Mouse (Mus musculus): ENCODE measurements around the gene 4922502D21Rik. TPM values are rescaled to one million over a fixed set of nuclear protein-coding genes. Genes with fewer than 3 reads are reported as not detected.
"Not testable (repeated sequence)": the region's sequence is repeated elsewhere in the genome, so short reads cannot be mapped to it uniquely, and the experiment has no call there.

Gene 4922502D21Rik
- polyA plus RNA-seq, 1 experiment from 2014 or later, result not detected

DNA sequence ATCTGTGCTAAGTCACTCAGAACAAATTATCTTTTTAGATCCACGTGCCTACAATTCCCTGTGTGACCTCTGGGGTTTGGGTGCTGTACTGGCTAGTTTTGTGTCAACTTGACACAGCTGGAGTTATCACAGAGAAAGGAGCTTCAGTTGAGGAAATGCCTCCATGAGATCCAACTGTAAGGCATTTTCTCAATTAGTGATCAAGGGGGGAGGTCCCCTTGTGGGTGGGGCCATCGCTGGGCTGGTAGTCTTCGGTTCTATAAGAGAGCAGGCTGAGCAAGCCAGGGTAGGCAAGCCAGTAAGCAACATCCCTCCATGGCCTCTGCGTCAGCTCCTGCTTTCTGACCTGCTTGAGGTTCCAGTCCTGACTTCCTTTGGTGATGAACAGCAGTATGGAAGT lies 10.8 kb upstream of the 4922502D21Rik start, which contains the start of gene Clec12a:
Gene Clec12a, plus strand, starts transcription at position 301 of the 400 bp plus-strand sequence.
- H3K9me3 ChIP-seq (replicated peaks); H3K4me3 ChIP-seq; H3K36me3 ChIP-seq; H3K4me1 ChIP-seq; ATAC-seq; H3K27ac ChIP-seq; H3K4me2 ChIP-seq; H3K27me3 ChIP-seq (replicated peaks); H3K9ac ChIP-seq: not testable (repeated sequence)
- WGBS (ENCODE audit: insufficient replicate concordance), result 61% methylated on average over 4 of the region's 4 CpGs

GRCm38 (mm10) chr6:129337751-129338150 lies 6.2 kb upstream of the 4922502D21Rik start:
- Histone ChIP-seq H3K36me3 (no peaks in the 10 kb centered on the region), H3K4me2 (no peak overlapping the region), H3K9ac (no peak overlapping the region), H3K4me1 (no peaks in the 10 kb centered on the region), H3K27me3 (replicated peaks) (no peaks in the 10 kb centered on the region), H3K27ac (no peak overlapping the region), H3K4me3 (no peak overlapping the region), H3K9me3 (replicated peaks) (no peaks in the 10 kb centered on the region)
- 50% methylated on average over 1 of the region's 1 CpGs for WGBS (ENCODE audit: insufficient replicate concordance)
- no peak for ATAC-seq

- Histone ChIP-seq H3K36me3 (no peaks in the 10 kb centered on the region), H3K27me3 (replicated peaks) (no peaks in the 10 kb centered on the region), H3K9ac (no peak overlapping the region), H3K4me3 (no peak overlapping the region), H3K27ac (no peak overlapping the region), H3K9me3 (replicated peaks) (no peaks in the 10 kb centered on the region), H3K4me2 (0 out of 2 replicates have a peak overlapping the region, but pooled peaks have one; percentile 16), H3K4me1 (no peaks in the 10 kb centered on the region)
- 15% methylated on average over 11 of the region's 11 CpGs for WGBS (ENCODE audit: insufficient replicate concordance)
- peak; percentile 63 for ATAC-seq
These were observed 2.1 kb upstream of the 4922502D21Rik start for GRCm38 (mm10) chr6:129333674-129334078.

DNA sequence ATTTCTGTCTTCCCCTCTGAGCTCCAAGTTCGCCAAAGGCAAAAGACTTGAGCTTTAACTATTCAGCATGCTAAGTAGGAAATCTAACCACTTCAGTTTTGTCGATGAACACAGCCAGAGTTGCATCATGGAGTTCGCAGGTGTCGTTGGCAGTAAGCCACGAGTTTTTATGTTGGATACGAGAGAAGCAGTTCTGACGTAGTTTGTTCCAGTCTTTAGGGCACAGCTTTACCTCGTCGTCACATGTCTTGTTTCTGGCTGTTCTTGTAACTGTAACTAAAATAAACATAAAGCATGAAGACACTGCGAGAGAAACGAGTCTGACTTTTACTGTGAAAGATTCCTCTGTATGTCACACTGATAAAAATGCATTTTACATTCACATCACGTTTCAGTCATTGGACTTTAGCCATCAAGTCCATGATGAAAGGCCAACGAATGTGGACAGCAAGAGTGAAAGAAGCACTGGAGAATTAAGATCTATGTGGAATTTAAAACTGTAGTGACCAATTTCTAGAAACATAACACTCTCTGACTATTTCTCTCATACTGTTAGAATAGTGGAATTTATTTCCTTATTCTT lies 4.9 kb downstream of the 4922502D21Rik start:
- 65% methylated on average over 13 of the region's 13 CpGs for WGBS (ENCODE audit: insufficient replicate concordance)
- Histone ChIP-seq H3K9ac (no peak overlapping the region), H3K9me3 (replicated peaks) (no peaks in the 10 kb centered on the region), H3K4me1 (no peaks in the 10 kb centered on the region), H3K36me3 (no peaks in the 10 kb centered on the region), H3K27me3 (replicated peaks) (no peaks in the 10 kb centered on the region), H3K4me2 (no peak overlapping the region), H3K27ac (no peak overlapping the region), H3K4me3 (no peak overlapping the region)
- ATAC-seq, result no peak

DNA sequence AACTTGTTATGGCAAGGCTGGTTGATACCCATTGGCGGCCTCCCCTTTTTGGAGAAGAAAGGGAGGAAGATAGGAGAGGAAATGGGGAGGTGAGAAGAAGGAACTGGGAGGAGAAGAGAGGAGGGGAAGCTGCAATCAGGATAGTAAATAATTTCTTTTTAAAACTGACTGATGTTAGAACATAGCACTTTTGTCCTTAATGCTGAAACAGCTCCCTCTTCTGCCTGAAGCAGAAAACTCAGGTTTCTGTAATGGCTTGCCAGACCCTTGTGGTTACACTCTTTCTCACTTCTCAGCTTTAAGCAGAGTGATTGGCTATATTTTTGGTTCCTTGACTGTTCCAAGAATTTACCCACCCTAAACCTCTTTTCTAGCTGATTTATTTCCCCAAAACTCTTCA lies 5.6 kb downstream of the 4922502D21Rik start:
- H3K4me2 ChIP-seq, result no peak overlapping the region
- H3K9ac ChIP-seq, result no peak overlapping the region
- H3K4me1 ChIP-seq, result no peaks in the 10 kb centered on the region
- H3K4me3 ChIP-seq, result no peak overlapping the region
- H3K27ac ChIP-seq, result no peak overlapping the region
- H3K9me3 ChIP-seq (replicated peaks), result no peaks in the 10 kb centered on the region
- 53% methylated on average over 1 of the region's 1 CpGs for WGBS (ENCODE audit: insufficient replicate concordance)
- no peaks in the 10 kb centered on the region for H3K36me3 ChIP-seq
- ATAC-seq, result no peak
- H3K27me3 ChIP-seq (replicated peaks), result no peaks in the 10 kb centered on the region

DNA sequence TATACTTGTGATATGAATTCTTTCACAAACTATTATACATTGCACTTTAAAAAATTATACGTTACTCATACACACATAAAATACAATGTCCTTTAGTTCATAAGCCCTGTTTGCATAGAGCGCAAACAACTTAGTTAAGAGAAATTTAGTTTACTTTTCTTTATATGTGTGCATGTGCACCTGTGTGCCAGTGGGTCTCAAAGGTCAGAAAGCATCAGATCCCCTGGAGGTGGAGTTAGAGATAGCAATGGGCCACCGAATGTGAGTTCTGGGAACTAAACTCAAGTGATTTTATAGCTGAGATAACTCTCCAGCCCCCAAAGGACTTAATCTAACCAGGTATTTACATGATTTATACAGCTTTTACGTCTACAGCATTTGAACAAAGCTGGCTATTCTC lies 12.3 kb downstream of the 4922502D21Rik start:
- no peak overlapping the region for H3K4me2 ChIP-seq
- WGBS (ENCODE audit: insufficient replicate concordance), result 66% methylated on average over 4 of the region's 4 CpGs
- no peak for ATAC-seq

DNA sequence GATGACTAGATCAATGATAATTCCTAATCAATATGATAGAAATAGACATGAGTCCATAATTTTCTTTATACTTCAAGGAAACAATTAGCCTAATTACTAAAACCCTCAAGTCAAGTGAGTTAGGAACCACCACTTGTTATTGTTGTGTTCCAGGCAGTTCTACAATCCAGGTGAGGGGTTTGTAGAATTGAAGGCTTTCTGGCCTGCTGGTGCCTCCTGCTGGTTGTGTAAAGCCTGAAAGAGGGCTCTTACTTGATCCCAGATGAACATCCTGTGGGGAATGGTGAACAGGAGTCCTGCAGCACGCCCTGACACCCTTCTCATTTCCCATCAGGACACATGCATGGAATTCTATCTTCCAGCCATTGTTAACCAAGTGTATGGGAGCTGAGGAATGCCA lies 13.2 kb downstream of the 4922502D21Rik start:
- no peak overlapping the region for H3K4me3 ChIP-seq
- no peaks in the 10 kb centered on the region for H3K36me3 ChIP-seq
- H3K9me3 ChIP-seq (replicated peaks), result no peaks in the 10 kb centered on the region
- H3K4me2 ChIP-seq, result no peak overlapping the region
- H3K27me3 ChIP-seq (replicated peaks), result no peaks in the 10 kb centered on the region
- WGBS (ENCODE audit: insufficient replicate concordance), result 24% methylated on average over 1 of the region's 1 CpGs
- H3K27ac ChIP-seq, result no peak overlapping the region
- H3K9ac ChIP-seq, result no peak overlapping the region
- no peak for ATAC-seq
- no peaks in the 10 kb centered on the region for H3K4me1 ChIP-seq

More for the DNA sequence above, 12.3 kb downstream of the 4922502D21Rik start:
- Histone ChIP-seq H3K36me3 (no peaks in the 10 kb centered on the region), H3K27me3 (replicated peaks) (no peaks in the 10 kb centered on the region), H3K4me1 (no peaks in the 10 kb centered on the region), H3K4me3 (no peak overlapping the region), H3K9ac (no peak overlapping the region), H3K9me3 (replicated peaks) (no peaks in the 10 kb centered on the region), H3K27ac (no peak overlapping the region)

DNA sequence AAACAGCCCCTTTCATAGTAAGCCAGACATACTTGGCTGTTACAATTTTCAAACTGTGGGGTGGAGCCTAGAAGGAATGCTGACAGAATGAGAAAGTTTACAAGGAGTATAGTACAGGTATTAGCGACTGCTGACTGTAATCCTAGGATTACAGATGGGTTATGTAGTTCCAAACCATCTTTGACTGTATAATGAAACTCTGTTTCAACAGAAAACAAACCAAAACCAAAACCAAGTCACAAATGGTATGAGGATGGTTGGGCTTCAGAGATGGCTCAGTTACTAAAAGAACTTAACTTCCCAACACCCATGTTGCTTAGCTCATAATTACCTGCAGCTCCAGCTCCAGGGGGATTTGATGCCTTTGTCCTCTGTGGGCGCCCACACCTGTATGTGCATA lies 15.1 kb downstream of the 4922502D21Rik start:
- no peaks in the 10 kb centered on the region for H3K36me3 ChIP-seq
- H3K27ac ChIP-seq, result 0 out of 2 replicates have a peak overlapping the region, but pooled peaks have one; percentile 10
- H3K4me3 ChIP-seq, result no peak overlapping the region
- no peaks in the 10 kb centered on the region for H3K9me3 ChIP-seq (replicated peaks)
- no peaks in the 10 kb centered on the region for H3K4me1 ChIP-seq
- 58% methylated on average over 2 of the region's 2 CpGs for WGBS (ENCODE audit: insufficient replicate concordance)
- no peak overlapping the region for H3K9ac ChIP-seq
- no peak overlapping the region for H3K4me2 ChIP-seq
- no peaks in the 10 kb centered on the region for H3K27me3 ChIP-seq (replicated peaks)
- ATAC-seq, result no peak

- no peak overlapping the region for H3K4me3 ChIP-seq
- H3K9me3 ChIP-seq (replicated peaks), result no peaks in the 10 kb centered on the region
- WGBS (ENCODE audit: insufficient replicate concordance), result 22% methylated on average over 1 of the region's 1 CpGs
- no peaks in the 10 kb centered on the region for H3K36me3 ChIP-seq
- no peak overlapping the region for H3K4me2 ChIP-seq
- no peaks in the 10 kb centered on the region for H3K27me3 ChIP-seq (replicated peaks)
- no peaks in the 10 kb centered on the region for H3K4me1 ChIP-seq
- no peak overlapping the region for H3K9ac ChIP-seq
- no peak for ATAC-seq
- H3K27ac ChIP-seq, result no peak overlapping the region
These were observed 15.9 kb downstream of the 4922502D21Rik start for GRCm38 (mm10) chr6:129315698-129316097.

DNA sequence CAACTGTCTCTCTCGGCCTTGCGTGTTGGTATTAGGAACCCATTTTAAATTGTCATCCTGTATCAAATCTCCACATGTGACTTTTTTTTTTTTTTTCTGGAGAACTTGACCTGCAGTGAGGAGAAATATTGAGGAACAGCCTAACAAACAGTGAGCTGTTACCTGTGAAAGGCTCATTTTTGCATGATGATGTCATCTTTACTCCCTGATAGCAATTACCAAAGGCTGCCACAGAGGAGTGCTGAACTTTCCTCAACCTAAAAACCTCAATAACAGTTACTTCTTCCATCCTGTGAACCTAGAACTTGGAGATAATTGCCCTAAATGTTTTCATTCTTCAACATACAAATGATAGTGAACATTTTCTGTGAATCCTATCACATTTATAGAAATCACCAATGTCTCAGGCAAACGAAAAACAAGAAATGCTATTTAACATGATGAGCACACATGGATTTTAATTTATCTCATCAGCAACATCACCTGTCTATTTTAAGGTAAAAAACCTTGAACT lies 16.9 kb downstream of the 4922502D21Rik start:
- Histone ChIP-seq H3K4me2 (no peak overlapping the region), H3K27me3 (replicated peaks) (no peaks in the 10 kb centered on the region), H3K27ac (no peak overlapping the region), H3K9ac (no peak overlapping the region), H3K36me3 (no peaks in the 10 kb centered on the region), H3K4me3 (no peak overlapping the region), H3K9me3 (replicated peaks) (no peaks in the 10 kb centered on the region), H3K4me1 (no peaks in the 10 kb centered on the region)
- 69% methylated on average over 3 of the region's 3 CpGs for WGBS (ENCODE audit: insufficient replicate concordance)
- no peak for ATAC-seq

- no peaks in the 10 kb centered on the region for H3K9me3 ChIP-seq (replicated peaks)
- no peak for ATAC-seq
- H3K4me1 ChIP-seq, result no peaks in the 10 kb centered on the region
- H3K4me2 ChIP-seq, result no peak overlapping the region
- H3K36me3 ChIP-seq, result no peaks in the 10 kb centered on the region
- no peaks in the 10 kb centered on the region for H3K27me3 ChIP-seq (replicated peaks)
- no peak overlapping the region for H3K27ac ChIP-seq
- H3K4me3 ChIP-seq, result no peak overlapping the region
- 67% methylated on average over 3 of the region's 3 CpGs for WGBS (ENCODE audit: insufficient replicate concordance)
- no peak overlapping the region for H3K9ac ChIP-seq
These were observed 19.1 kb downstream of the 4922502D21Rik start for GRCm38 (mm10) chr6:129312499-129312898.

DNA sequence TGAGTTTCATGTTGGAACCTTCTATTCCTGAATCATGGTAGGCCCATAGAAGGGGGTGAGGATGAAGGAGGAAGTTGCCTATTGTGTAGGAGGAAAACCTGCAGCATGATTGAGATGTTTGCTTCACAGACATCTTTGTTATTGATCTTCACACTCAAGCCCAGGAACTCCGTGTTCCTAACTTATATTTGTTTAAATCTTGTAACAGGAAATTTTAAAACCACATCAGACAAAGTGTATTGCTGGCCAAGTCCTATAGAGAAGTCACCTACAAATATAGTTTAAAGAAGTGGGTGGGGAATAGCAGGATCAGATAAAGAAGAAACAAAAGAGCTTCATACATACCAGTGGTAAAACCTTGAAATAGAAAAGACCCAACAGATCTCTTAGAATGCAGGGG lies 27.4 kb downstream of the 4922502D21Rik start:
- Histone ChIP-seq H3K4me2 (no peak overlapping the region), H3K4me1 (no peaks in the 10 kb centered on the region), H3K27ac (no peak overlapping the region), H3K9me3 (replicated peaks) (no peaks in the 10 kb centered on the region), H3K4me3 (no peak overlapping the region), H3K36me3 (no peaks in the 10 kb centered on the region), H3K27me3 (replicated peaks) (no peaks in the 10 kb centered on the region), H3K9ac (no peak overlapping the region)
- 48% methylated on average over 1 of the region's 1 CpGs for WGBS (ENCODE audit: insufficient replicate concordance)
- no peak for ATAC-seq

DNA sequence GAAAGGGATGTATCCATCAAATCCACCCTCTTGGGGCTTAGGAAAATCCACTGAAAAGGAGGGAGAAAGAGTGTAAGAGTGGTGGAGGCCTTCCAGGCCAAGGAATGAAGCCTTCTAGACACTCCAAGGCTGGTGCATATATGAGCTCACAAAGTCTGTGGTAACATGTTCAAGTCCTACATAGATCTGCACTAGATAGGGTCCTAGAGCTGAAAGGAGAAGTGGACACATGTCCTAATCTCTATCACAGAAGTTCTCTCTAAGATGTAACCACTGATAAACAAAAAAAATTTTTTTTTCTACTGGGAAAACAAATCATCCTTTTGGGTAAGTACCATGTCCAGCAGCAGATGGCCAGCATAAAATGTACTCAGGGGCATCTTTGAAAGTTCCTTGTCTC lies 42.9 kb downstream of the 4922502D21Rik start:
- no peak overlapping the region for H3K4me3 ChIP-seq
- ATAC-seq, result no peak
- H3K36me3 ChIP-seq, result no peaks in the 10 kb centered on the region
- H3K4me2 ChIP-seq, result no peak overlapping the region
- H3K9ac ChIP-seq, result no peak overlapping the region
- no peaks in the 10 kb centered on the region for H3K27me3 ChIP-seq (replicated peaks)
- H3K4me1 ChIP-seq, result 0 out of 2 replicates have a peak, but pooled peaks cover 5% of the 10 kb centered on the region
- H3K9me3 ChIP-seq (replicated peaks), result no peaks in the 10 kb centered on the region
- no peak overlapping the region for H3K27ac ChIP-seq
